Mouse (Mus musculus): ENCODE data around the gene Dnaic2. TPM values are rescaled to one million over a fixed set of nuclear protein-coding genes. Genes with fewer than 3 reads are reported as not detected.
A peak's percentile ranks its signal among the peaks of the same experiment; 100 is the strongest.

Gene Dnaic2
- polyA plus RNA-seq, 1 experiment from 2014 or later = 0.32 TPM

DNA sequence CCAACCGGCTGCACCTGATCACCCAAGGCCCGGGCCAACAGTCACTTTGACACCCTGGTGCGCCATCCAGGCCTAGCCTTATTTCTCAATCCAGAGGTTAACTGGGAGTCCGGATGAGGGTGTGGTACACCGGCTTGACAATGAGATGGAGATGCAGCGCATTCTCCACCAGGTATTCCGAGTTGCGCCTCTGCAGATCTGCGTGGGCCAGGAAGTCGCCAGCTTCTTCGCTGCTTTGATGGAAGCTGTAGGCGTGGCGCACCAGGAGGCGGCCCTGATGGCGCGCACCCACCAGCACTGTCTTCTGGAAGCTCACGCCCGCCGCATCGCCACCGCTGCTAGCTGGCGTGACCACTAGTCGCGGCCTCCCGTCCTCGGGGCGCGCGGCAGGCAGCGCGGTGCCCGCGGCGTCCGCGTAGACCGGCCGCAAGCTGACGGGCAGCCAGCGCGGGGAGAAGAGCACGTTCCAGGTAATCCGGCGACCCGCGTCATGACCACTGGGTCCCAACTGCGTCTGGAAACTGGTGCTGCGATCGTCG lies 64.2 kb downstream of the Dnaic2 start:
- Histone ChIP-seq H3K27ac (ENCODE audit: poor library complexity, severe bottlenecking) (no peak overlapping the region), H3K4me1 (replicated peaks) (peaks cover 27% of the 10 kb centered on the region), H3K9ac (peak overlapping the region; percentile 28; the same call in 1 of the 2 replicates), H3K27me3 (replicated peaks) (peaks cover 90% of the 10 kb centered on the region), H3K36me3 (no peaks in the 10 kb centered on the region), H3K9me3 (replicated peaks) (no peaks in the 10 kb centered on the region), H3K4me2 (peak overlapping the region; percentile 80), H3K4me3 (peak overlapping the region; percentile 47)
- 2% methylated on average over 50 of the region's 50 CpGs for WGBS
- no peak for ATAC-seq (ENCODE audit: insufficient number of reproducible peaks, low FRiP score)

DNA sequence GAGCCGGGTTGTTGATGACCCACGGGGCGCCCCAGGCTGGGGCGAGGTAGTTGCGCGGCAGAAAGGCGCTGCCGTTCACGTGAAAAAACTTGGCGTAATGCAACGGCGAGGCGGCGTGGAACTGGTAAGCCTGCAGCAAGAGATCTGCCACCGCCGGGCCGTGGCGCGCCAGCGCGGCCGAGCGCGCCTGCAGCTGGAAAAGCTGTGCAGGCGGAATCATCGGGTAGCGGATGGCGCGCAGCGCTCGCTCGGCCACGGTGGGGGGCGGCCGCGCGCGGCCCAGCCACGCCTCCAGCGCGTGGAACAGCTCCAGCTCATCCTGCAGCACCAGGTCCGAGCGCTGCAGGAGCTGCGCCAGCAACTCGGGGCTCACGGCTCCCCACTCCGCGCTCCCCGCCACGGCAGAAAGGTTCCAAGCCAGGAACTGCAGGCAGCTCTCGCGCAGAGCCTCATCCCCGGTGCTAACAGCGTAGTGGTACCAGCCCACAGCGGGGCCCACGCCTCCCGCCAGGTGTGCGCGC lies 64.7 kb downstream of the Dnaic2 start:
- Histone ChIP-seq H3K4me2 (peak overlapping the region; percentile 80), H3K9ac (peak overlapping the region; percentile 28; the same call in 1 of the 2 replicates), H3K4me1 (replicated peaks) (peaks cover 27% of the 10 kb centered on the region), H3K36me3 (no peaks in the 10 kb centered on the region), H3K27ac (ENCODE audit: poor library complexity, severe bottlenecking) (no peak overlapping the region), H3K9me3 (replicated peaks) (no peaks in the 10 kb centered on the region), H3K27me3 (replicated peaks) (peaks cover 89% of the 10 kb centered on the region), H3K4me3 (peak overlapping the region; percentile 47)
- WGBS = under 1% methylated on average over 57 of the region's 59 CpGs
- no peak for ATAC-seq (ENCODE audit: insufficient number of reproducible peaks, low FRiP score)

DNA sequence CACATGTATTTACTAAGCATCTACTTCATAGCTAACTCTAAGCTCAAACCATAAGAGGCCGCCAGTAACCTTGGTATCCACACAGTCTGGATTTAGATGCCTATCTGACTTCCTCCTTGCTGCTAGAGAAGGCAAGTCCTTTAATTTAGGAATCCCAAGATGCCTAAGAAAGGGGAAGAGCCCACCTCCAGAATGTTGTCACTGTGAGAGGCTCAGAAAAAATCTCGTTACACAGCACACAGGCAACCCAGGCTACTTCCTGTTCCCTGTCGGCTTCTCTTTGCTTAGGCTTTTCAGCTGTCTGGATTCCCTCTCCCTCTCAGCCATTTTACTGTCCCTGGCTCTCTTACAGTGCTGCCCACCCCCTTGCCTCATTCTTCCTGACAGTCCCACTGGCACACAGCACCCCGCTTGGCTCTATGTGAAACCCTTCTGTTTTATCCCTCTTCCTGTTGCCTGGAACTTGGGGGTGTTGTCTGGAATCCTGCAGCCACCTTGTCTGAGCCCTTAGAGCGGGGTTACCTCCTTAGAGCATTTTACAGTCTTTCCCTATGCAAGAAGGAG lies 65.8 kb downstream of the Dnaic2 start:
- H3K4me3 ChIP-seq = no peak overlapping the region
- peaks cover 27% of the 10 kb centered on the region for H3K4me1 ChIP-seq (replicated peaks)
- peaks cover 83% of the 10 kb centered on the region for H3K27me3 ChIP-seq (replicated peaks)
- H3K27ac ChIP-seq (ENCODE audit: poor library complexity, severe bottlenecking) = no peak overlapping the region
- no peak overlapping the region for H3K9ac ChIP-seq
- 39% methylated on average over 5 of the region's 5 CpGs for WGBS
- H3K4me2 ChIP-seq = no peak overlapping the region
- ATAC-seq (ENCODE audit: insufficient number of reproducible peaks, low FRiP score) = no peak
- H3K36me3 ChIP-seq = no peaks in the 10 kb centered on the region
- no peaks in the 10 kb centered on the region for H3K9me3 ChIP-seq (replicated peaks)

DNA sequence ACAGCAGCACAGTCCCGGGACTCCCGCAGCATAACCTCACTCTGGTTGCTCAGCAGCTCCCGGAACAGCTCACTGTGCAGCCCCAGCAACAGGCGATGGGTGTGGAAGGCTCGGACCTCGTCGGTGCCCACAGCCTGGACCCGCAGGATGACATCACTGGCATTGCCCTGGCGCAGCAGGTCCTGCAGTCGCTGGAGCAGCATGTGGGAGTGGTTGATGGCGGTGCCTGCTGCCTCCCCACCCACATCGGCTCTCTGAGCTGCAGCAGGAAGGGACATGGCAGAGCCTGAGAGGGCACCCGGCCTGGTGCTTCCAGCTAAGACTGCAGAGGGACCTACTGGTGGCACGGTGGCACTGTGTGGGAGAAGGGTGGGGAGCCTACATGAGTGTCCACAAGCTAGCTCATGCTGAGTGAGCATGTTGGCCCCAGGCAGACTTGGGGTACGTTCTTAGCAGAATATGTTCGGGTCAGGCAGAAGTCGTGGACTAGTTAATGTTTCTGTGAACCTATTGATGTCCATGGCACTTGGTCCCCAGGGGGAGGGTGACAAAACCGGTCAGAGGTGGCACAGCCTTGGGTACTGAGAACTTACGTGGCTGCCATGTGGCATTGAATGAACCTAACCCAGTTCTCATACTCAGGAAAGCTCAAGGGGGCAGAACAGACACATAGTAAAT lies 66.8 kb downstream of the Dnaic2 start:
- Histone ChIP-seq H3K36me3 (no peaks in the 10 kb centered on the region), H3K4me2 (no peak overlapping the region), H3K9me3 (replicated peaks) (no peaks in the 10 kb centered on the region), H3K27me3 (replicated peaks) (peaks cover 74% of the 10 kb centered on the region), H3K4me3 (no peak overlapping the region), H3K4me1 (replicated peaks) (peaks cover 27% of the 10 kb centered on the region), H3K27ac (ENCODE audit: poor library complexity, severe bottlenecking) (no peak overlapping the region), H3K9ac (no peak overlapping the region)
- WGBS = 63% methylated on average over 19 of the region's 19 CpGs
- no peak for ATAC-seq (ENCODE audit: insufficient number of reproducible peaks, low FRiP score)

DNA sequence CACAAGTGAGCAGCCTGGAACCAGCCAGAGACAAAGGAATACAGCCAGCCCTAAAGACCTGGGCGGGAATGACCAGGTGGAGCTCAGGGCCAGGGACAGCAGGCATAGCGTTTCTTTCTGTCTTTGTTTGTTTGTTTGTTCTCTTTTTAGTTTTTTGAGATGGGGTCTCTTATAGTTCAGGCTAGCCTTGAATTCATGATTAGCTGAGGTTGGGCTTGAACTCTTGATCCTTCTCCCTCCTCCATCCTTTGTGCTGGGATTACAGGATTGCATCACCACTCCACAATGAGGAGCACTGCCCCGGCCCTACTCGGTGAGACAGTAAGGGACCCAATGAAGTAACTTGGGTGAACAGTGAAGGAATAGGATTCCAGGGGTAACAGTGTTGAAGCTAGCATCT lies 67.5 kb downstream of the Dnaic2 start:
- H3K9me3 ChIP-seq (replicated peaks) = no peaks in the 10 kb centered on the region
- 50% methylated on average over 4 of the region's 4 CpGs for WGBS
- no peak overlapping the region for H3K9ac ChIP-seq
- H3K4me1 ChIP-seq (replicated peaks) = peaks cover 21% of the 10 kb centered on the region
- no peaks in the 10 kb centered on the region for H3K36me3 ChIP-seq
- ATAC-seq (ENCODE audit: insufficient number of reproducible peaks, low FRiP score) = no peak
- H3K4me3 ChIP-seq = no peak overlapping the region
- H3K27me3 ChIP-seq (replicated peaks) = peaks cover 67% of the 10 kb centered on the region
- no peak overlapping the region for H3K27ac ChIP-seq (ENCODE audit: poor library complexity, severe bottlenecking)
- H3K4me2 ChIP-seq = 0 out of 2 replicates have a peak overlapping the region, but pooled peaks have one; percentile 79

DNA sequence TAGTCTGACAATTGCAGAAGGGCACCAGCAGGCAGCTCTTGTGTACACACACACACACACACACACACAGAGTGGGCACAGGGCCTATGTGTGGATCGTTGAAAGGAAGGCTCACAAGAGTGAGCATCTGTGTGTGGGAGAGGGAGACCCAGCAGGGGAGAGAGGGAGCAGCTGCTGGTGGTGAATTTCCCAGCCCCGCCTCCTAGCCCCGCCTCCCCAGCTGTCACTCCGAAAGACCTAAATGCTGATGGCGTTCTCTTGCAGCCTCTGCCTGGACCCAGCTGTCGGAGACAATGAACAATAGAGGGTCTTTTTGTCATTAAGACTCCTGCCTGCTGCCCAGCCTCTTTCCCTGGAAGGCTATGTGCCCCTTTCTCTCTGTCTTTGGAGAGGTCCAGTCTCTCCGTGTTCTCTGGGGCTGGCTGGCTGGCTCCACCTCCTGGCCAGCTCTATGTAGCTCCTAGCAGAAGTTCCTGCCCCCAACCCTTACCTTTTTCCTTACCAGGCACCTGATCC lies 68.1 kb downstream of the Dnaic2 start:
- Histone ChIP-seq H3K27ac (ENCODE audit: poor library complexity, severe bottlenecking) (no peak overlapping the region), H3K27me3 (replicated peaks) (peaks cover 61% of the 10 kb centered on the region), H3K4me3 (peak overlapping the region; percentile 38), H3K4me2 (peak overlapping the region; percentile 79), H3K9me3 (replicated peaks) (no peaks in the 10 kb centered on the region), H3K36me3 (no peaks in the 10 kb centered on the region), H3K4me1 (replicated peaks) (peaks cover 20% of the 10 kb centered on the region), H3K9ac (0 out of 2 replicates have a peak overlapping the region, but pooled peaks have one; percentile 10)
- ATAC-seq (ENCODE audit: insufficient number of reproducible peaks, low FRiP score) = peak; percentile 18; the same call in 1 of the 2 replicates
- WGBS = under 1% methylated on average over 7 of the region's 7 CpGs

DNA sequence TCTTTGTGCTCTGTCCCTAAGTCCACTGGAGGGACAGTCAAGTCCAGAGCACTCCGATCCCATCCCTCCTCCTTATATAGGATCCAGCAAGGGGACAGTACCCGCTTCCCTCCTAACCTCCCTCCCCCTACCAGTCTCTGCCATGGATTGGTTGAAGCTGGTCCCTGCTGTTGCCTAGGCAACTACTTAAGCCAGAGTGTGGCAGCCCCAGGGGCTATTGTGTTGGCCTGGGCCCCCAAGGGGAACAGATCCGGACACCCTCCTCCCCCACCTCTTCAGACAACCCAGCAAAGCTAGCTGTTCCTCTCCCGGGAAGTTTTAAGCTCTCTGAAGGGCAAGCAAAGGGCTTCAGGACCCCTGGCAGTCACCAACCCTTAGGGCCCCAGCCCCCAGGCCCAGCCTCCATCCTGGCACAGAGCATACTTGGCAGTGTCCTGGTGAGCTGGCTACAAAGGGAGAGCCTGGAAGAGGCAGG lies 68.7 kb downstream of the Dnaic2 start, which contains the start of gene Btbd17:
Gene Btbd17, minus strand, starts transcription at position 98 of the 475 bp plus-strand sequence.
- WGBS = 7% methylated on average over 4 of the region's 4 CpGs
- H3K9me3 ChIP-seq (replicated peaks) = no peaks in the 10 kb centered on the region

DNA sequence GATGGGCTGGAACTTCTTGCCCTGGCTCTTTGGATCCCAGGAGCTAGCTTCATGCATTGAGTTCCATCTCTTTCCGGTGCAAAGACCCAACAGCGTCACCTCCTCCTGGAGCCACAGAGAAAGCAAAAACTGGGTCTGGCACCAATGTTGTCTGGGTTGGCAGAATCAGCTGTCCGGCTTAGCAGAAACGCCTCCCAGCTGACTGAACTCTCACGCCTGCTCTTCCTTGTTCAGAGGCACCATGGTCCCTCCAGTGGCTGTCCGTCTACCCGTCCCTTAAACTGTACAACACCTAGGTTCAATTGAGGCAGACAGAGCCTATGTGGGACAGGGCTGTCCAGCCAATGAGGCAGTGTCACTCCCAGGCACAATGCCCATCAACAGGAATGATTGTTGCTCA lies 70.0 kb downstream of the Dnaic2 start:
- 87% methylated on average over 7 of the region's 7 CpGs for WGBS
- H3K4me1 ChIP-seq (replicated peaks) = peaks cover 11% of the 10 kb centered on the region
- no peak overlapping the region for H3K4me2 ChIP-seq
- H3K27me3 ChIP-seq (replicated peaks) = peaks cover 43% of the 10 kb centered on the region
- H3K36me3 ChIP-seq = no peaks in the 10 kb centered on the region
- no peak overlapping the region for H3K4me3 ChIP-seq
- H3K27ac ChIP-seq (ENCODE audit: poor library complexity, severe bottlenecking) = no peak overlapping the region
- no peak overlapping the region for H3K9ac ChIP-seq
- no peaks in the 10 kb centered on the region for H3K9me3 ChIP-seq (replicated peaks)
- no peak for ATAC-seq (ENCODE audit: insufficient number of reproducible peaks, low FRiP score)

More for the DNA sequence above, 68.7 kb downstream of the Dnaic2 start, which contains the start of gene Btbd17:
- Histone ChIP-seq H3K36me3 (no peaks in the 10 kb centered on the region), H3K27ac (ENCODE audit: poor library complexity, severe bottlenecking) (no peak within 1 kb of the TSS), H3K4me3 (peak within 1 kb of the TSS; percentile 38), H3K9ac (0 out of 2 replicates have a peak within 1 kb of the TSS, but pooled peaks have one; percentile 10), H3K4me1 (replicated peaks) (peaks cover 20% of the 10 kb centered on the region), H3K4me2 (peak within 1 kb of the TSS; percentile 79), H3K27me3 (replicated peaks) (peaks cover 55% of the 10 kb centered on the region)
- ATAC-seq (ENCODE audit: insufficient number of reproducible peaks, low FRiP score) = peak; percentile 38; the same call in 1 of the 2 replicates

DNA sequence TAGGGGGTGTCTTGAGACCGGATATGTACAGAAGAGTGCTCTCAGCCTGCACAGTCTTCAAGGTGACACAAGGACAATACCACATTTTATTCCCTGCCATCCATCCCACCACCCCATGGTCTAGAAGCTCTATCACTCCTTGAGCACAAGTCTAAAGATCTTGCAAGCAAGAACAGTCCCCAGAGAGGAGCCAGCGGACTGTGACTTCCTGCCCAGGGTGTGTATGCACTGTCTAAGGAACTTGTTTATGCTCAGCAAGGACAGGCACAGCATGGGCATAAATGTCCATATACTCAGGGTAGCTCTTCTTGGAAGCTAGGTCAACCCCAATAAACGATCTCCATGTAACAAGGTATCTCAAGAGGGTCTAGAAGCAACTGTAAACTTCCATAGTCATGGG lies 70.8 kb downstream of the Dnaic2 start:
- peaks cover 8% of the 10 kb centered on the region for H3K4me1 ChIP-seq (replicated peaks)
- peaks cover 38% of the 10 kb centered on the region for H3K27me3 ChIP-seq (replicated peaks)
- no peak for ATAC-seq (ENCODE audit: insufficient number of reproducible peaks, low FRiP score)
- 69% methylated on average over 3 of the region's 3 CpGs for WGBS
- H3K9me3 ChIP-seq (replicated peaks) = no peaks in the 10 kb centered on the region
- H3K36me3 ChIP-seq = no peaks in the 10 kb centered on the region
- H3K4me3 ChIP-seq = no peak overlapping the region
- H3K9ac ChIP-seq = no peak overlapping the region
- H3K27ac ChIP-seq (ENCODE audit: poor library complexity, severe bottlenecking) = no peak overlapping the region
- no peak overlapping the region for H3K4me2 ChIP-seq

DNA sequence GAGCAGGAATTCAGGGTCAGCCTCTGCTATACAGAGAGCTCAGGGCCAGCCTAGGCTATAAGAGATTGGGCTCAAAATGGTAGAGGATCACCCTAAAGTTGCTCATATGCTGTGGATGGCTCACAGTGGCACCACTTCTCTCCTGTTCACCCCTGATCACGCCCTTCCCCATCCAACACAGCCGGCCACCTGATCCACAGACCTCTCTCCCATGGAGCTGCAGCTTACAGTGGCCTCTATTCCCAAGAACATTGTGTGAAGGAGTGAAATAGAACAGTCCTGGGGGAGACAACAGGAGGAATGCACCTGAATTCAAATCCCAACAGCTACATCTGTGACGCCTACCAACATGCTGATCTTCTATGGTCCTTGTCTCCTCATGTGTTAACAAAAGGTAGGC lies 71.4 kb downstream of the Dnaic2 start, which contains the start of gene Gpr142:
Gene Gpr142, plus strand, starts transcription at position 301 of the 400 bp plus-strand sequence.
- 82% methylated on average over 3 of the region's 3 CpGs for WGBS
- no peak within 1 kb of the TSS for H3K9ac ChIP-seq
- H3K27me3 ChIP-seq (replicated peaks) = peaks cover 32% of the 10 kb centered on the region
- no peaks in the 10 kb centered on the region for H3K36me3 ChIP-seq
- no peak within 1 kb of the TSS for H3K4me3 ChIP-seq
- H3K4me2 ChIP-seq = no peak within 1 kb of the TSS
- peaks cover 11% of the 10 kb centered on the region for H3K4me1 ChIP-seq (replicated peaks)
- no peak within 1 kb of the TSS for H3K27ac ChIP-seq (ENCODE audit: poor library complexity, severe bottlenecking)
- no peak for ATAC-seq (ENCODE audit: insufficient number of reproducible peaks, low FRiP score)
- H3K9me3 ChIP-seq (replicated peaks) = no peaks in the 10 kb centered on the region

DNA sequence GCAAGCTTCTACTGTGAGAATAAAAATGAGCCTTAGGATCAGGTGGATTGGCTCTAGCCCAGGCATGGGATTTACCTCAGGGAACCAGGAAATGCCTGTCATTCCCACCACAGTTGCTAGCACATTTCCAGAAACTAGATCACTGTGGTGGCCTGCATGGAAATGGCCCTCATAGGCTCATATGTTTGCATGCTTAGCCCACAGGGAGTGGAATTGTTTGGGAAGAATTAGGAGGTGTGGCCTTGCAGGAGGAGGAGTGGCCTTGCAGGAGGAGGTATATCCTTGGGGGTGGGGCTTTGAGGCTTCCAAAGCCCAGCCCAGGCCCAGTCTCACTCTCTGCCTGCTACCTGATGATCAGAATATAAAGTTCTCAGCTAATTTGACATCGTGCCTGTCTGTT lies 74.7 kb downstream of the Dnaic2 start:
- Histone ChIP-seq H3K9ac (no peak overlapping the region), H3K4me2 (no peak overlapping the region), H3K27ac (ENCODE audit: poor library complexity, severe bottlenecking) (no peak overlapping the region), H3K9me3 (replicated peaks) (no peaks in the 10 kb centered on the region), H3K27me3 (replicated peaks) (peaks cover 8% of the 10 kb centered on the region; the same call in 1 of the 2 replicates), H3K4me3 (no peak overlapping the region), H3K4me1 (replicated peaks) (0 out of 2 replicates have a peak, but pooled peaks cover 3% of the 10 kb centered on the region), H3K36me3 (no peaks in the 10 kb centered on the region)
- 86% methylated on average over 1 of the region's 1 CpGs for WGBS
- no peak for ATAC-seq (ENCODE audit: insufficient number of reproducible peaks, low FRiP score)
